In the genomic region with DNA sequence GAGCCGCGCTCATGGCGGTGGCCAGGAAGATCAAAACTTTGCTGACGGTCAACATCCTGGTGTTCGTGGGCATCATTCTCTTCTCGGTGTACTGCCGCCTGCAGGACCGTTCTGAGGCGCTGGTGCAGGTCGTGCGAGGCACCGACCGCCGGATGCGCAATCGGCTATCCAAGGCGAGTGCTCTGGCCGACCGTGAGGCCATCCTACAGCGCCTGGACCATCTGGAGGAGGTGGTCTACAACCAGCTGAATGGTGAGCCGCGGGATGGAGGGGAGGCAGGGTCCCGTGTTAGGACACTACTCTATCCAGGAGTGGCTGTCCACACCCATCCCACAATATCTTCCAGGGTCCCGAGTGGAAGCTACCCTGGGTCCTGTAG, we compare ENCODE assay signal across 9 mouse cellular contexts. TPM values are rescaled to one million over a fixed set of nuclear protein-coding genes. Genes with fewer than 3 reads are reported as not detected.
DNase-seq lines count a peak whose midpoint lies in the region; ATAC-seq lines count a peak whose summit lies in the region.
"Had no signal": no experiment of that assay in that cellular context is flagged by ENCODE, and none has a peak within 500 bp of the region (broad histone marks: within the 10 kb centered on the region; RNA-seq: fewer than 3 reads in every experiment).

No protein-coding gene starts in this region.

- H3K4me2 ChIP-seq in heart, embryonic 12.5 days, result peak overlapping the region; percentile 73
- peak overlapping the region; percentile 60 for H3K4me2 ChIP-seq in midbrain, embryonic 11.5 days

- DNase-seq in heart, postnatal 25 days (ENCODE audit: low spot score), result no peak
- peak; percentile 52 to 65 for DNase-seq in cerebellum, adult 18-20 months
- DNase-seq in hindbrain, embryonic 10.5 days (ENCODE audit: low spot score), result no peak
- no peak for DNase-seq in midbrain, embryonic 11.5 days (ENCODE audit: low spot score, missing footprints)
- DNase-seq in urinary bladder, adult 18-20 months (ENCODE audit: low spot score in 2 of 2), result no peak
- no peak for DNase-seq in left cerebral cortex, postnatal 4 days
- DNase-seq in spleen, postnatal 14 days (ENCODE audit: low spot score in 2 of 2), result no peak

- no peaks in the 10 kb centered on the region for H3K36me3 ChIP-seq in heart, embryonic 12.5 days
- no peaks in the 10 kb centered on the region for H3K36me3 ChIP-seq in hindbrain, embryonic 10.5 days
- no peaks in the 10 kb centered on the region for H3K36me3 ChIP-seq in midbrain, embryonic 11.5 days (ENCODE audit: control insufficient read depth, insufficient read depth, low read length)
- H3K36me3 ChIP-seq: liver, embryonic 15.5 days had no signal

- peaks cover 4% of the 10 kb centered on the region for H3K4me1 ChIP-seq in heart, embryonic 12.5 days (replicated peaks)
- H3K4me1 ChIP-seq in hindbrain, embryonic 10.5 days (replicated peaks), result peaks cover 31% of the 10 kb centered on the region
- H3K4me1 ChIP-seq in midbrain, embryonic 11.5 days (ENCODE audit: control insufficient read depth, insufficient read depth, low read length), result 0 out of 2 replicates have a peak, but pooled peaks cover 2% of the 10 kb centered on the region
- H3K4me1 ChIP-seq: liver, embryonic 15.5 days had no signal

- ATAC-seq in heart, embryonic 12.5 days (ENCODE audit: insufficient number of reproducible peaks, low FRiP score), result no peak
- peak; percentile 26; the same call in 1 of the 2 replicates for ATAC-seq in midbrain, embryonic 11.5 days (ENCODE audit: low FRiP score)

- H3K9ac ChIP-seq in heart, embryonic 12.5 days, result no peak overlapping the region
- peak overlapping the region; percentile 49 for H3K9ac ChIP-seq in midbrain, embryonic 11.5 days (ENCODE audit: low read length)
- H3K9ac ChIP-seq: liver, embryonic 15.5 days had no signal

- H3K4me3 ChIP-seq in heart, embryonic 12.5 days, result peak overlapping the region; percentile 44
- H3K4me3 ChIP-seq in hindbrain, embryonic 10.5 days, result peak overlapping the region; percentile 59
- H3K4me3 ChIP-seq in midbrain, embryonic 11.5 days (ENCODE audit: low read depth, low read length), result peak overlapping the region; percentile 42

- H3K27me3 ChIP-seq in heart, embryonic 12.5 days (replicated peaks), result peaks cover 92% of the 10 kb centered on the region
- H3K27me3 ChIP-seq in hindbrain, embryonic 10.5 days (ENCODE audit: insufficient read depth, poor library complexity, severe bottlenecking), result peaks cover 70% of the 10 kb centered on the region
- H3K27me3 ChIP-seq in midbrain, embryonic 11.5 days (ENCODE audit: control insufficient read depth, insufficient read depth, low read length), result peaks cover 35% of the 10 kb centered on the region

- intact Hi-C loops in heart, postnatal 25 days (cut with DNase I), result no loop called here
- intact Hi-C loops in left cerebral cortex, postnatal 4 days (cut with DNase I), result no loop called here

- H3K9me3 ChIP-seq in heart, embryonic 12.5 days (replicated peaks), result no peaks in the 10 kb centered on the region
- no peaks in the 10 kb centered on the region for H3K9me3 ChIP-seq in hindbrain, embryonic 10.5 days
- H3K9me3 ChIP-seq in midbrain, embryonic 11.5 days (ENCODE audit: control insufficient read depth, low read length), result no peaks in the 10 kb centered on the region
- H3K9me3 ChIP-seq: liver, embryonic 15.5 days had no signal

- no peak overlapping the region for H3K27ac ChIP-seq in heart, embryonic 12.5 days (ENCODE audit: poor library complexity, severe bottlenecking)
- H3K27ac ChIP-seq in hindbrain, embryonic 10.5 days, result peak overlapping the region; percentile 57
- H3K27ac ChIP-seq in midbrain, embryonic 11.5 days (ENCODE audit: low read depth, low read length), result no peak overlapping the region
- H3K27ac ChIP-seq: liver, embryonic 15.5 days had no signal

- 4% methylated on average over 24 of the region's 24 CpGs for WGBS in heart, embryonic 12.5 days
- WGBS in hindbrain, embryonic 10.5 days, result 3% methylated on average over 24 of the region's 24 CpGs
- 2% methylated on average over 24 of the region's 24 CpGs for WGBS in midbrain, embryonic 11.5 days

RNA-seq across cellular contexts. Expression of a gene that starts 0.5 kb away (rescaled TPM):
- not detected in 2 replicates for polyA plus RNA-seq in heart, embryonic 12.5 days (2016; fragmentation: Nextera tagmentation; extraction: Ambion mirVana)
- not detected for total RNA-seq in heart, postnatal 25 days (2021)
- 4.5 and 6.4 TPM in 2 replicates for polyA plus RNA-seq in hindbrain, embryonic 10.5 days (2016; fragmentation: Nextera tagmentation; extraction: Ambion mirVana)
- 5.0 and 5.8 TPM in 2 replicates for polyA plus RNA-seq in midbrain, embryonic 11.5 days (2014; fragmentation: Nextera tagmentation; extraction: Ambion mirVana)
- total RNA-seq in left cerebral cortex, postnatal 4 days (2021), result 10 to 100 TPM; 31.7 to 33.7 TPM

Comparison
In these comparisons a context has a peak if more than half of its experiments do, and no peak if none do; other contexts are left out.
1. DNase-seq: peak in cerebellum, adult 18-20 months (2 of 2); none in heart, postnatal 25 days (single experiment), hindbrain, embryonic 10.5 days (single experiment), midbrain, embryonic 11.5 days (single experiment), urinary bladder, adult 18-20 months (0 of 2), left cerebral cortex, postnatal 4 days (single experiment) and spleen, postnatal 14 days (0 of 2).
2. Peak in every context shown above with its lines, with median percentiles within 50 percentile points of each other: H3K4me3 ChIP-seq.